19 mouse cellular contexts compared by ENCODE assay signal in genomic region chr19:9025562-9026257, GRCm38 (mm10). TPM values are rescaled to one million over a fixed set of nuclear protein-coding genes. Genes with fewer than 3 reads are reported as not detected.
DNase-seq lines count a peak whose midpoint lies in the region; ATAC-seq and TF ChIP-seq lines count a peak whose summit lies in the region.
"Had no signal": no experiment of that assay in that cellular context is flagged by ENCODE, and none has a peak within 500 bp of the region (broad histone marks: within the 10 kb centered on the region; RNA-seq: fewer than 3 reads in every experiment).

No protein-coding gene starts in this region.

- H3K27me3 ChIP-seq in embryonic facial prominence, embryonic 15.5 days, result no peaks in the 10 kb centered on the region
- H3K27me3 ChIP-seq in embryonic facial prominence, embryonic 10.5 days (replicated peaks; ENCODE audit: low read depth, poor library complexity, severe bottlenecking), result no peaks in the 10 kb centered on the region
- no peaks in the 10 kb centered on the region for H3K27me3 ChIP-seq in kidney, postnatal 0 days (ENCODE audit: insufficient read depth, low read length)
- no peaks in the 10 kb centered on the region for H3K27me3 ChIP-seq in kidney, embryonic 15.5 days
- no peaks in the 10 kb centered on the region for H3K27me3 ChIP-seq in liver, embryonic 15.5 days
- H3K27me3 ChIP-seq in stomach, postnatal 0 days (ENCODE audit: control insufficient read depth, insufficient read depth, low read length), result no peaks in the 10 kb centered on the region
- H3K27me3 ChIP-seq: hindbrain, embryonic 13.5 days had no signal

- H3K9ac ChIP-seq in embryonic facial prominence, embryonic 15.5 days, result no peak overlapping the region
- no peak overlapping the region for H3K9ac ChIP-seq in kidney, postnatal 0 days (ENCODE audit: low read depth, low read length)
- no peak overlapping the region for H3K9ac ChIP-seq in kidney, embryonic 15.5 days
- no peak overlapping the region for H3K9ac ChIP-seq in liver, embryonic 15.5 days
- no peak overlapping the region for H3K9ac ChIP-seq in stomach, postnatal 0 days (ENCODE audit: low read length)
- H3K9ac ChIP-seq: hindbrain, embryonic 13.5 days had no signal

- H3K4me1 ChIP-seq in embryonic facial prominence, embryonic 15.5 days, result peaks cover 31% of the 10 kb centered on the region
- peaks cover 8% of the 10 kb centered on the region for H3K4me1 ChIP-seq in embryonic facial prominence, embryonic 10.5 days
- H3K4me1 ChIP-seq in kidney, postnatal 0 days (replicated peaks; ENCODE audit: insufficient read depth, low read length), result no peaks in the 10 kb centered on the region
- H3K4me1 ChIP-seq in kidney, embryonic 15.5 days, result peaks cover 6% of the 10 kb centered on the region; the same call in 1 of the 2 replicates
- H3K4me1 ChIP-seq in liver, embryonic 15.5 days (replicated peaks), result peaks cover 8% of the 10 kb centered on the region
- H3K4me1 ChIP-seq in stomach, postnatal 0 days (replicated peaks; ENCODE audit: control insufficient read depth, insufficient read depth), result peaks cover 3% of the 10 kb centered on the region; the same call in 1 of the 2 replicates
- H3K4me1 ChIP-seq: midbrain, embryonic 10.5 days had no signal

- no peak for DNase-seq in embryonic facial prominence, embryonic 10.5 days (ENCODE audit: low spot score)
- no peak for DNase-seq in kidney, postnatal 0 days (ENCODE audit: low spot score)
- peak; percentile 57 for DNase-seq in stomach, postnatal 0 days (ENCODE audit: low spot score)
- DNase-seq in layer of hippocampus, adult 9-10 months (ENCODE audit: low spot score), result no peak
- DNase-seq in gastrocnemius, adult 18-20 months (ENCODE audit: low spot score), result no peak
- DNase-seq: gastrocnemius, postnatal 10 days; heart, postnatal 10 days; kidney, postnatal 4 days; lung, adult 18-20 months; lung, postnatal 36 days; right cerebral cortex, postnatal 25 days; thymus, postnatal 14 days had no signal

- no peak for TF ChIP-seq CTCF in kidney, postnatal 0 days (IDR thresholded peaks at IDR 0.05; ENCODE audit: low read depth)
- TF ChIP-seq CTCF in stomach, postnatal 0 days (IDR thresholded peaks at IDR 0.05; ENCODE audit: low read depth), result no peak

- H3K9me3 ChIP-seq in embryonic facial prominence, embryonic 15.5 days (replicated peaks), result no peaks in the 10 kb centered on the region
- no peaks in the 10 kb centered on the region for H3K9me3 ChIP-seq in embryonic facial prominence, embryonic 10.5 days
- no peaks in the 10 kb centered on the region for H3K9me3 ChIP-seq in kidney, postnatal 0 days (replicated peaks; ENCODE audit: low read length)
- H3K9me3 ChIP-seq in kidney, embryonic 15.5 days (replicated peaks), result no peaks in the 10 kb centered on the region
- H3K9me3 ChIP-seq in liver, embryonic 15.5 days (replicated peaks), result no peaks in the 10 kb centered on the region
- H3K9me3 ChIP-seq in stomach, postnatal 0 days (ENCODE audit: control insufficient read depth, low read length), result no peaks in the 10 kb centered on the region
- H3K9me3 ChIP-seq: heart, embryonic 10.5 days; hindbrain, embryonic 13.5 days; midbrain, embryonic 10.5 days had no signal

- H3K4me3 ChIP-seq in embryonic facial prominence, embryonic 15.5 days (replicated peaks), result no peak overlapping the region
- H3K4me3 ChIP-seq in embryonic facial prominence, embryonic 10.5 days, result no peak overlapping the region
- no peak overlapping the region for H3K4me3 ChIP-seq in kidney, postnatal 0 days (replicated peaks; ENCODE audit: low read depth, low read length)
- H3K4me3 ChIP-seq in kidney, embryonic 15.5 days (replicated peaks), result no peak overlapping the region
- no peak overlapping the region for H3K4me3 ChIP-seq in liver, embryonic 15.5 days (replicated peaks)
- no peak overlapping the region for H3K4me3 ChIP-seq in stomach, postnatal 0 days (ENCODE audit: low read depth, low read length)
- H3K4me3 ChIP-seq: heart, embryonic 10.5 days; hindbrain, embryonic 13.5 days; midbrain, embryonic 10.5 days had no signal

- TF ChIP-seq EP300 in stomach, postnatal 0 days (optimal IDR thresholded peaks at IDR 0.05), result no peak

- no peak for ATAC-seq in embryonic facial prominence, embryonic 15.5 days (ENCODE audit: insufficient number of reproducible peaks, low FRiP score, low TSS enrichment, low read depth)
- no peak for ATAC-seq in kidney, postnatal 0 days (replicated peaks; ENCODE audit: low FRiP score, low read depth)
- no peak for ATAC-seq in kidney, embryonic 15.5 days (replicated peaks; ENCODE audit: low FRiP score)
- peak; percentile 62 for ATAC-seq in liver, embryonic 15.5 days (ENCODE audit: insufficient read depth)
- peak; percentile 67 for ATAC-seq in stomach, postnatal 0 days (ENCODE audit: low FRiP score, low TSS enrichment)
- ATAC-seq: inflammation-experienced regulatory T-cells, adult 6 months had no signal

- peaks cover under 1% of the 10 kb centered on the region; the same call in 1 of the 2 replicates for H3K36me3 ChIP-seq in embryonic facial prominence, embryonic 15.5 days
- H3K36me3 ChIP-seq in embryonic facial prominence, embryonic 10.5 days (replicated peaks), result no peaks in the 10 kb centered on the region
- no peaks in the 10 kb centered on the region for H3K36me3 ChIP-seq in kidney, postnatal 0 days (ENCODE audit: insufficient read depth, low read length)
- no peaks in the 10 kb centered on the region for H3K36me3 ChIP-seq in kidney, embryonic 15.5 days
- H3K36me3 ChIP-seq in liver, embryonic 15.5 days (replicated peaks), result no peaks in the 10 kb centered on the region
- 0 out of 2 replicates have a peak, but pooled peaks cover under 1% of the 10 kb centered on the region for H3K36me3 ChIP-seq in stomach, postnatal 0 days (ENCODE audit: control insufficient read depth, insufficient read depth, low read length)
- H3K36me3 ChIP-seq: hindbrain, embryonic 13.5 days; midbrain, embryonic 10.5 days had no signal

- peak overlapping the region; percentile 17; the same call in 1 of the 2 replicates for H3K27ac ChIP-seq in embryonic facial prominence, embryonic 15.5 days (replicated peaks)
- H3K27ac ChIP-seq in embryonic facial prominence, embryonic 10.5 days (replicated peaks), result no peak overlapping the region
- 0 out of 2 replicates have a peak overlapping the region, but pooled peaks have one; percentile 11 for H3K27ac ChIP-seq in kidney, postnatal 0 days
- no peak overlapping the region for H3K27ac ChIP-seq in kidney, embryonic 15.5 days
- no peak overlapping the region for H3K27ac ChIP-seq in liver, embryonic 15.5 days (replicated peaks)
- H3K27ac ChIP-seq in stomach, postnatal 0 days (replicated peaks), result peak overlapping the region; percentile 76
- H3K27ac ChIP-seq: heart, embryonic 10.5 days; midbrain, embryonic 10.5 days had no signal

- H3K4me2 ChIP-seq in embryonic facial prominence, embryonic 15.5 days (replicated peaks), result no peak overlapping the region
- H3K4me2 ChIP-seq in kidney, postnatal 0 days (ENCODE audit: low read length), result no peak overlapping the region
- no peak overlapping the region for H3K4me2 ChIP-seq in kidney, embryonic 15.5 days
- H3K4me2 ChIP-seq in liver, embryonic 15.5 days, result no peak overlapping the region
- H3K4me2 ChIP-seq in stomach, postnatal 0 days (replicated peaks; ENCODE audit: low read depth), result no peak overlapping the region
- H3K4me2 ChIP-seq: hindbrain, embryonic 13.5 days had no signal

- 84% methylated on average over 5 of the region's 5 CpGs for WGBS in embryonic facial prominence, embryonic 15.5 days
- 89% methylated on average over 5 of the region's 5 CpGs for WGBS in embryonic facial prominence, embryonic 10.5 days
- 79% methylated on average over 5 of the region's 5 CpGs for WGBS in kidney, postnatal 0 days
- 89% methylated on average over 5 of the region's 5 CpGs for WGBS in kidney, embryonic 15.5 days
- 65% methylated on average over 5 of the region's 5 CpGs for WGBS in liver, embryonic 15.5 days (ENCODE audit: insufficient replicate concordance)
- 80% methylated on average over 5 of the region's 5 CpGs for WGBS in stomach, postnatal 0 days

RNA-seq across cellular contexts. Expression of gene Ahnak, which starts 36.6 kb away (rescaled TPM):
- polyA plus RNA-seq in embryonic facial prominence, embryonic 15.5 days (2015; fragmentation: Nextera tagmentation; extraction: Ambion mirVana), result 71.9 and 92.4 TPM in 2 replicates
- polyA plus RNA-seq in embryonic facial prominence, embryonic 10.5 days (2016; fragmentation: Nextera tagmentation; extraction: Ambion mirVana), result 9.3 and 10.0 TPM in 2 replicates
- polyA plus RNA-seq in kidney, postnatal 0 days (2015; fragmentation: Nextera tagmentation; extraction: Ambion mirVana), result 22.5 and 27.5 TPM in 2 replicates
- polyA plus RNA-seq in kidney, embryonic 15.5 days (2015; fragmentation: Nextera tagmentation; extraction: Ambion mirVana), result 17.3 and 18.2 TPM in 2 replicates
- 2.5 and 3.0 TPM in 2 replicates for polyA plus RNA-seq in liver, embryonic 15.5 days (2015; fragmentation: Nextera tagmentation; extraction: Ambion mirVana)
- polyA plus RNA-seq in stomach, postnatal 0 days (2015; fragmentation: Nextera tagmentation; extraction: Ambion mirVana), result 86.6 and 103 TPM in 2 replicates
- total RNA-seq in gastrocnemius, adult 18-20 months (2021), result 100 to 1,000 TPM; 199 to 202 TPM

RNA-seq across cellular contexts. Expression of gene Eef1g, which starts 58.9 kb away (rescaled TPM):
- 443 and 458 TPM in 2 replicates for polyA plus RNA-seq in embryonic facial prominence, embryonic 15.5 days (2015; fragmentation: Nextera tagmentation; extraction: Ambion mirVana)
- 550 and 554 TPM in 2 replicates for polyA plus RNA-seq in embryonic facial prominence, embryonic 10.5 days (2016; fragmentation: Nextera tagmentation; extraction: Ambion mirVana)
- 328 and 354 TPM in 2 replicates for polyA plus RNA-seq in kidney, postnatal 0 days (2015; fragmentation: Nextera tagmentation; extraction: Ambion mirVana)
- polyA plus RNA-seq in kidney, embryonic 15.5 days (2015; fragmentation: Nextera tagmentation; extraction: Ambion mirVana), result 467 and 476 TPM in 2 replicates
- 177 and 180 TPM in 2 replicates for polyA plus RNA-seq in liver, embryonic 15.5 days (2015; fragmentation: Nextera tagmentation; extraction: Ambion mirVana)
- polyA plus RNA-seq in stomach, postnatal 0 days (2015; fragmentation: Nextera tagmentation; extraction: Ambion mirVana), result 240 and 247 TPM in 2 replicates
- total RNA-seq in gastrocnemius, adult 18-20 months (2021), result 100 to 1,000 TPM; 452 to 469 TPM

Comparison
In these comparisons a context has a peak if more than half of its experiments do, and no peak if none do; other contexts are left out.
1. H3K27ac ChIP-seq: peak in embryonic facial prominence, embryonic 15.5 days (single experiment), kidney, postnatal 0 days (single experiment) and stomach, postnatal 0 days (single experiment); none in embryonic facial prominence, embryonic 10.5 days (single experiment), kidney, embryonic 15.5 days (single experiment) and liver, embryonic 15.5 days (single experiment).
2. ATAC-seq: peak in liver, embryonic 15.5 days (single experiment) and stomach, postnatal 0 days (single experiment); none in embryonic facial prominence, embryonic 15.5 days (single experiment), kidney, postnatal 0 days (single experiment) and kidney, embryonic 15.5 days (single experiment).